Mouse (Mus musculus) small intestine, adult 2 months (tissue): ENCODE results near the gene Ceacam15.

Experiments used
- CTCF ChIP-seq: fragments of 200-500 bp; IDR thresholded peaks from 2 replicates; pipeline ENCODE4 v1.5.1; 2012; ENCODE audit warnings: low read depth, mild to moderate bottlenecking, control low read depth, inconsistent platforms, low read length, moderate library complexity, mixed read lengths; ENCODE audit not compliant: insufficient replicate concordance, insufficient read length; ENCODE audit errors: extremely low read depth
- POLR2A ChIP-seq: fragments of 200-500 bp; IDR thresholded peaks from 2 replicates; pipeline ENCODE4 v1.6.1; 2012; ENCODE audit warnings: low read depth, mild to moderate bottlenecking, control low read depth, inconsistent platforms, low read length, moderate library complexity

DNA sequence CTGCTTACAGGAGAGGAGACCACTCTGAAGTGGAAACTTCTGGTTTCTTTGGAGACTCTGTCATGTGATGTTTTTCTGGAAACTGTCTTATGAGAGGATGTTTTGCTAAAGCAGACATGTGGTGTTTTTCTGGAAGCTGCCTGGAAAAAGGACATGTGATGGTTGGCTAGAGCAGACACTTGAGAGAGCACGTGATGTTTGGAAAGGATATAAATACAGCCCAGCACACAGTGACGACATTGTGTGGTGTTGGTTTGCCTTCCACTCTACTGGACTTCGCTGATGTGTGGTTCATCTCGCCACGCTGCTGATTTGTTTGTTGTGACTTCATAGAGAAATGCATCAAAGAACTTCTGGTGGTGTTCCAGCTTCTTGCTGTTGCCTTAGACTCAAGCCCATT lies 25.1 kb upstream of the Ceacam15 start:
- TF ChIP-seq POLR2A (no peak), CTCF (no peak)
